Mouse (Mus musculus) kidney, adult 2 months (tissue): Measurements from ENCODE around the gene Lonrf3.

ENCODE experiments used
- CTCF ChIP-seq: fragments of 200-500 bp; conservative IDR thresholded peaks from 2 replicates; pipeline ENCODE4 v1.5.1; 2011; ENCODE audit warnings: low read depth, mild to moderate bottlenecking, control low read depth, low read length, moderate library complexity, mixed read lengths; ENCODE audit not compliant: insufficient read depth, insufficient read length
- POLR2A ChIP-seq: fragments of 200-500 bp; IDR thresholded peaks from one replicate; pipeline ENCODE4 v1.6.1; 2011; ENCODE audit warnings: low read depth, low read length, control low read depth

- TF ChIP-seq CTCF (no peak), POLR2A (no peak)
Observed at GRCm38 (mm10) chrX:36352446-36352845, 24.3 kb downstream of the Lonrf3 start.
